Mouse (Mus musculus) cerebellum, adult 11-12 months (tissue): ENCODE measurements around the gene Smim4.
A peak's percentile ranks its signal among the peaks of the same experiment; 100 is the strongest.

Experiments
- DNase-seq: peaks from one replicate; pipeline ENCODE4 v3.0.0; 2022

Smim4 gene

DNA sequence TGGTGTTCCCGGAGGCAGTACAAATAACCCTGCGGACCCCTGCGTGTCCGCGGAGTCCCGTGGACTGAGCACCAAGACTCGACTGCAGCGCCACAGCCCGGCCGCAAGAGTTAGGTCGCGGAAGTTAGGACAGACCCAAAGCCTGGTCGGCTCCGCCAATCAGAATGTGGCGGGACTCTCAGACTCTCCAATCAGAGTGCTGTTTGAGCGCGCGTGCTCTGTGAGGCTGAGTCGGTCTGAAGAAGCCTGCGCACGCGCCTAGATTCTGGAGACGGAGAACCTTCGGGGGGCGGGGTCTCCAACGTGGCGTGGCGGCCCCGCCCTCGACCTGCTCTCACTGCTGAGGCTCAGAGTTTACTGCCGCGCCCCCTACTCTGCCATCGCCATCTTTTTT lies at the start of gene Smim4:
Gene Smim4 (minus strand): TSS at position 131 of the 394 bp plus-strand sequence.
- peak; percentile 97 for DNase-seq

DNA sequence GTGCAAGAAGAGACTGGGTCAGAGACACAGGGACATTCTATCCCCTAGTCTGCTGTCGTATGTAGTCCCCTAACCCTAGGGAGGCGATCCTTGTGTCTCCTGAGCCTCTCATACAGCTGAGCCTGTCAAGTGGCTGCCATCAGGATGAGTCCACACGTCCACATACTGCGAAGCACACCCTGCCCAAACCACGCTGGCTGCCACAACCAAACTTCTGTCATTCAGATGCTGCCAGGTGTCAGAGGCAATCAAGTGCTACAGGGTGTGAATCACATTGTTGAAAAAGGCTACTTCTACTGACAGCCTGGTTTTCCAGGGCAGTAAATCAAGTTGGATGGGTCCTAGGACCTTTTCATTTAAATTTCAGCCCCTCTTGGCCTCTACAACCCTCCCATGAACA lies 49.0 kb upstream of the Smim4 start:
- no peak for DNase-seq

DNA sequence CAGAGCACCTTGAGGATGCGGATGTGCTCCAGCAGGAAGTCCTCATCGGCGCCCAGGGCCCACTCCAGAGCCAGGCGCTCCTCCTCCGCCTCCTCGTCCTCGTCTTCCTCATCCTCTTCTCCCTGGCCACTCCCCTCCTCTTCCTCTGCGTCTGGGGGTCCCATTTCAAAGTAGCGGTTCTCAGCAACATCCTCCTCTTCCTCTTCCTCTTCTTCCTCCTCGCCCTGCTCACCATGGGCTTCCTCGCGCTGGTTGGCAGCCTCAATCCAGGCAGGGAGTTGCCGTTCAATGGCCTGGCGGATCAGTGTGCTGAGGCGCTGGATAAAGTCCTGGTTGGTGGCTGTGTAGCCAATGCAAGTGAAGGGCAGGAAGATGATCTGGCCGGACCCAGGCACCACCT lies 48.5 kb upstream of the Smim4 start:
- no peak for DNase-seq

DNA sequence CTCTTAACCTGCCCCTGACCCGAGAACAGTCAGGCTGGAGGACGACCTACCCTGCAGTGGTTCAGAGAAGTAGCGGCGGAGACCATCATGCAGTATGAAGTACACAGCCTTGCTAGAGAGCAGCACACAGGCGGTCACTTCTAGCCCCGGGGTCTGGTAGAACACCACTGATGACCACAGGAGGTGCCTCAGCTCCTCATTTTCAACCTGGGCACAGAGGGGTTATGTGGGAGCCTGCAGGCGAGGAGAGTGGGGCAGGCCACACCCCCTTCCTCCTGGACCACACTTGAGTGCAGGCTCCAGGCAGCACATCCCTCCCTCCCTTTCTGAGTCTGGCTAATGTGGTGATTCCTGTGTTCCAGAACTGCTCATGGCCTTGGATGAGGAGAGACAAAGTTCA lies 44.8 kb upstream of the Smim4 start:
- no peak for DNase-seq

DNA sequence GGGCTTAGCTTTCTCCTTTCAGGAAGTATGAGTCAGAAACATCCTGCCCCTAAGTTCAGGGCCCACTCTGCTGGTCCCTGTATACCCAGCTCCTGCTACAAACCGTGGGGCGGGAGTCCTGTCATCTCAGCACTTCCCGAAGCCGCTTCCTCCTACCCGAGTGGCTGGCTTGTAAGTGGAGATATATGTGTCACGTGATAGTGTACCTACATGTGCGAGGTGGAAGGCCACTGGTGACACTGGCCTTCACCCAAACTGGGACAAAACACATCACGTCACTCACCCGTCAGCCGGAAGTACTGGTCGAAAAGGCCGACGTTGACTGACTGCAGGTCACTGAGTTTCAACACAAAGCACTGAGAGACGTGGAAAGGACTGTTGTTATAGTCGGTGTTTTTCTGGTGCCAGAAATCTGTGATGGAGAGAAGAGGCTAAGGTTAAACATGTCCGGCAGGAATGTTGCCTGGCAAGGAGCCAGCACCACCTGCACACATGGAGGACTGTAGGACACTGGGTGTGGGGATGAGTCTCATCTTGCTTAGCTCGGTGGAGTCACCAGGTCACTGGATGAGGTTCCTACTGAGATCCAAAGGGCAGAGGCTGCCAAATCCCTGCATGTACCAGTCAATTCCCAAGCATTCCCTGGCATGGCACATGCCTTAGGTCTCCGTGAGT lies 44.2 kb upstream of the Smim4 start:
- peak; percentile 77 for DNase-seq

DNA sequence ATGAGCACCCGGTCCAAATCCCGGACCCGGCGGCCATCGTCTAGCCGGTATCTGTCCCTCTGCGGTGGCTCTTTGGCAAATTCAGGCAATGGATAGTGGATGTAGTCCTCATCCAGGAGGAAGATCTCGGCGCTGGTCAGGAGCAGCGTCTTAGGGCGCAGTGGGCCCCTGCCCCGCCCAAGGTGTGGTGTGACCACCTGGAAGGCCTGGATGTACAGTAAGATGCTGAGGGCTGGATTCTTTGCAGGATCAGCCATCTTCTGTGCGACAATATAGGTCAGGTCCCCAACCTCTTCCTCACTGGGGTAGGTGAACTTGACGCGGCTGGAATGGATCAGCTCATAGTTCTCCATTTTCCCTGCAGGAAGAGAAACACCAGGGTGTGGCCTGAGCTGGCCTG lies 43.1 kb upstream of the Smim4 start:
- DNase-seq, result no peak

DNA sequence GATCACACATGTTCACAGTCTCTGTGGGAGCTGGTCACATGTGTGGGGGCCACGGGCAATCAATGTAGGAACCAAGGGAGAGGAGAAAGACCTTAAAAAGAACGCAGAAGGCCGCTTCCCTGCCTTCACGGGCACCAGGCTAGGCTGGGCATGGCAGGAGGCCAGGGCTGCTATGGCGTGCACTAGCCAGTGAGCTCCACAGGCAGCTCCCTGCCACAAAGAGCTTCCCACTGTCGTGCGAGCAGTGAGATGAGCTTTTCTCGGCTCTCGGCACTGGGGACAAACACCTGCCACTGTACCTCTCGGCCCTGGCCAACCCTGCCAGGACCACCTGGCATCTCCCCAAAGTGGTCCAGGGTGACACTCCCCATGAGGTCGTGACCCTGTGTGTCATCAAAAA lies 42.6 kb upstream of the Smim4 start:
- DNase-seq, result peak; percentile 72

DNA sequence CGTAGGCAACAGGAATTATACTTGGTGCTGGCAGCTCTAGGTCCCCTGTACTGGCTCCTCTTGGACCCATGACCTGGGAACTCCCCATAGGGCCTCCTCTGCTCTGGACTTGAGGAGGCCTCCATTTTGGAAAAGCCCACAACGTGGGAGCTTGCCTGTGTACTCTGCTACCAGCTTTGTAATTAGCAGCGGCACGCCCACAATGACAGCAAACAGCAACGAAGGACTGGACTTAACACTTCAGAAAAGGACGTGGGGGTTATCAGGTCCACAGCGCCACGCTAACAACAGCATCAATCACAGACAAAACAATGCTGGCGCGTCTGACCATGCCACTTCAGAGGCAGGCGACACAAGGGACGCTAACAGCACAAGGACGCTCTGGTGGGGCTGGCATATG lies 42.2 kb upstream of the Smim4 start:
- no peak for DNase-seq

DNA sequence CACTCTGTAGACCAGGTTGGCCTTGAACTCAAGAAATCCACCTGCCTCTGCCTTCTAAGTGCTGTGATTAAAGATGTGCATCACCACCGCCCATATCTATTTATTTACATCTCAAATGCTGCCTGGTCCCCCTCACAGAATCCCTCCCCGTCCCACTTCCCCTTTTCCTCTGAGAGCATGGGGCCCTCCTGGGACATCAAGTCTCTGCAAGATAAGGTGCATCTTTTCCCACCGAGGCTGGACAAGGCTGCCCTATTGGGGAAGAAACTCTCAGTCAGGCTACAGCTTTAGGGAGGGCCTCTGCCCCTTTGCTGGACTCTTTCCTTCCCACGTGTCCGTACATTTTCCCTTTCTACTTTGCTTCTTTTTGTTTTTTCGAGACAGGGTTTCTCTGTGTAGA lies 40.8 kb upstream of the Smim4 start:
- DNase-seq, result no peak

DNA sequence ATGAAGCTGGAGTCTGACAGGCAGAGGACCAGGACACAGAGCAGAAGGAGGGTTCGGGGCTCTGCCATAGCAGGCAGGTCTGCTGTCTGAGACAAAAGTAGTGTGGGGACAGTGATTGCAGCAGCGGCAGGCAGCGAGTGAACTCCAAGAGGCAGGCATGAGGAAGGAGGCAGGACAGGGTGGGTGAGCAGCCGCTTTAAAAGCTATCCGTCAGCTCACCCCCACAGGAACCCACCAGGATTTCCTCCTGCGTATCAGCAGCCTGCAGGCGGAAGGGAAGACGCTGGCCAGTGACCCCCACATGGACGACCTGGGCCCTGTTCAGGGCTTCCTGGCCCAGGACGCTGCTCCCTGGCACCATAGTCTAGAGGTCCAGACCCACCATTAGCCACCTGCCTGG lies 39.7 kb upstream of the Smim4 start, which contains the start of gene Stab1:
Gene Stab1 (minus strand): TSS at position 217 of the 400 bp plus-strand sequence.
- DNase-seq, result no peak

DNA sequence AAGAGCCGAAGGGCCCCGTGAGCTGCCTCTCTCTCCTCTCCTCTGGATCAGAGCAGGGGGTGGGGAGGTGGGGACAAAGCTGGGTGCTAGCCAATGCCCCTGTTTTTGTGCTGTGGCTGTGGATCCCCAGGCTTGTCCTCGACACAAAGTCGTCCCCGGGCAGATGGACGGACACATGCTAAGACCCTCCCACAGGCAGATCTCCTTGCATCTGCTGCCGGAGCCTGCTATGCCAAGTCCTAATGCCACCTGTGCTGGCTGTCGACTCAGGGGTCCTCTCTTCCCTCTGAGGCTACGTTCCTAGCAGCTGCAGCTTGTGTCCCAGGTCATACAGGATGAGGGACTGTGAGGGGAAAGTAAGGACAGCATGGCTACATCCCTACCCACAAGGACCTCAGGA lies 38.1 kb upstream of the Smim4 start:
- DNase-seq, result peak; percentile 49

DNA sequence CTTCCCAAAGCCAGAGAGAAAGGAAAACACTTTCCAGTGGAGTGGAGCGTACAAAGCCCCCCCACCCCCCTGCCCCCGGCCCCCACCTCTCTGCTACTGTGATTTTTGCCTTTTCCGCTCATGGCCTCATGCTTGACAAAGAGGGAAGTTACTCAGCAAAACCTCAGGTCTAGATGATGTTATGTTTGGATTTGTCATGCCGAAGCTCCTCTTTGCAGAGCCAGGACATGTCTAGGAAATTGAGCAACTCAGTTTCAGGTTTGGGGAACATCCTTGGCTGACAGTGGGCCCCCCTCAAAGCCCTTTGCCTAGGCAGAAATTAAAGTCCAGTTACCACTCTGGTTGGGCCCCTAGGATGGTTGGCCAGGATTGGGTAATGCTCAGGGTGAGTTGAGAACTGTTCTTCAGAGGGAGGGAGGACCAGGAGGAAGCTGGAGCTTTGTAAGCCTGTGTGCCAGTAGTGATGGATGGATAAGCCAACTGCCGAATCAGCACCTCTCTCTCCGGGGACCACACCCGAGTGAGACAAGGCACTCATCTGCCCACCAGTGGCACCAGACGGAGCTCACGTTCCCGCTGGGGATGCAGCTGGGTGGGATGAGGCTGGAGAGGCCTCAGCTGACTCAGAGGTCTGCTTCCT lies 37.4 kb upstream of the Smim4 start:
- DNase-seq, result no peak

DNA sequence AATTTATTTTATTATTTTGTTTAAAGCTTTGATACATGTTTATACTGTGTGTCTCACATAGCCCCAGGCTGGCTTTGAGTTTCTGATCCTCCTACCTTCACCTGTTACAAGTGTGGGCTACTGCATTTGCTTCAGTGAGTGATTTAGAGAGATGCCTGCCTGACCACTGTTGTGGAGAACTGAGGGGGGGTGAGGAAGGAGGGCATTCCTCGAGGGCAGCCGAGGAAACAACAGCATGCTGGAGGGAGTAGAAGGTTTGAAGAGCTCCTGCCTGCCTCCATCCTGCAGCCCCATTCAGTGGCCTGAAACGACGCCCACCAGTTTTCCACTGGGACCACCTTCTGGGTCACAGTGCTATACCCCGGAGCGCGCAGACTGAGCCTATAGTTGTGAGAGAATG lies 36.7 kb upstream of the Smim4 start:
- no peak for DNase-seq

DNA sequence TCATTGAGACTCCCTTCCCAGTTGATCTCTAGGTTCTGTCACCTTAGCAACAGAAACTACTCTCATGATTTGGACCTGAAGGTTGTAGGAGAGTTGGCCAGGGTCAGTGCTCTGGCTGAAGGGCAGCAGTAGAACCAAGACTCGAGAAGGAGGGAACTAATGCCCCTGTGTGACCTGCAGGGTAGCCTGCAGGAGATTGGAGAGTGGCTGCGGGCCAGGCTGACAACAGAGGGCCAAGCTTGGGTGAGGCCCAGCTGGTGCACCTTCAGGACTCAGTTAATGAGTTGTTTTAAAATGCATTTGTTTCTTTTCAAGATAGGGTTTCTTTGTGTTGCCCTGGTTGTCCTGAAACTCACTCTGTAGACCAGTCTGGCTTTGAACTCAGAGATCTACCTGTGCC lies 36.3 kb upstream of the Smim4 start:
- DNase-seq, result peak; percentile 58

DNA sequence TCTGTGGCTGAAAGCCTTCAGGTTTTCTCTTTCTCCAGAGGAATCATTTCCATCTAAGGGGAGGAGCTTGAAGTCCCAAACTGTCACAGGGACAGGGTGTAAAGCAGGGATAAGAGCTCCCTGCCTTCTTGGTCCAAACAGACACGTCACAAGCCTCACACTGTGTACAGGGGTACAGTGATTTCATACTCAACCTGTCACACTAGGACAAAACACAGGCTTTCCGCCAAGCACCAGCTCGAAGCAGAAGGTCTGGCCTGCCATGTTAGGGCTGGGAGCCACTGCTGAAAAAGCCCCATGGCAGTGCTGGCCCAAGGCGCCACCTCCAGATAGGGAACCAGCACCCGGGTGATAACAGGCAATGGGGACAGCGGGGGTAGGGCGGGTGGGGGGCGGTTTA lies 35.3 kb upstream of the Smim4 start:
- peak; percentile 88 for DNase-seq

DNA sequence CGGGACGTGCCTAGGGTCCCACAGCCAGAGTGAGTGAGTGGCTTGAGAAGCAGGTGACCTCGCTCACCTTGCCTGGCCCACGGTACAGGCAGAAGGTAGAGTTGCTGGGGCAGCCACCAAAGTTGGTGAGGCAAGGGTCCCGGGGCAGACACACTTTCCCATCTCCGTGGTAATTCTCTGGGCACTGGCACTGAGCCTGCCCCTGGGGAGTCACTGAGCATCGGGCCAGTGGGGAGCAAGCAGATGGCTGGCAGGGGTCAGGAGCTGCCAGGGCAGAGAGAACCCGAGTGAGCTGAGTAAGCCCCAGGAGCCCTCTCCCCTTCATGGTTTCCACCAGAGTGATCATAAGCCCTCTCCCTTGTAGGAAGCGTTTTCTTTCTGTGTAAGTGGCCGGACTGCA lies 32.9 kb upstream of the Smim4 start:
- no peak for DNase-seq

DNA sequence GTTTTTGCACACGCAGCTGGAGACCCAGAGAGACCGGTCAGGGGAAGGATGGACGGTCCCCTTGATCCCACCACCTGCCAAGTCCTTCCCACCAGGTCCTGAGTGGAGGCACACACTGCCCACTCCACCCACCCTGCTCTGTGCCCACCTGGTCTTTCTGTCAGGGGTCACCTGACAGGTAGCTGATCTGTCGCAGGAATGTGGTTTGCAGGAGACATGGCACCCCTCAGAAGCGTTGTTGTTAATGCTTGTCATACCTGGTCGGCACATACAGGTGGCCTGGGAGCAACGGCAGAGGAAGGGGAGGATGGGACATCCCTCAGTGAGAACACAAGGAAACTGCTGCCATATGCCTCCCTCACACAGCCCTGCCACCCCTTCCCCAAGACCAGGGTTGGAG lies 32.4 kb upstream of the Smim4 start:
- DNase-seq, result no peak

DNA sequence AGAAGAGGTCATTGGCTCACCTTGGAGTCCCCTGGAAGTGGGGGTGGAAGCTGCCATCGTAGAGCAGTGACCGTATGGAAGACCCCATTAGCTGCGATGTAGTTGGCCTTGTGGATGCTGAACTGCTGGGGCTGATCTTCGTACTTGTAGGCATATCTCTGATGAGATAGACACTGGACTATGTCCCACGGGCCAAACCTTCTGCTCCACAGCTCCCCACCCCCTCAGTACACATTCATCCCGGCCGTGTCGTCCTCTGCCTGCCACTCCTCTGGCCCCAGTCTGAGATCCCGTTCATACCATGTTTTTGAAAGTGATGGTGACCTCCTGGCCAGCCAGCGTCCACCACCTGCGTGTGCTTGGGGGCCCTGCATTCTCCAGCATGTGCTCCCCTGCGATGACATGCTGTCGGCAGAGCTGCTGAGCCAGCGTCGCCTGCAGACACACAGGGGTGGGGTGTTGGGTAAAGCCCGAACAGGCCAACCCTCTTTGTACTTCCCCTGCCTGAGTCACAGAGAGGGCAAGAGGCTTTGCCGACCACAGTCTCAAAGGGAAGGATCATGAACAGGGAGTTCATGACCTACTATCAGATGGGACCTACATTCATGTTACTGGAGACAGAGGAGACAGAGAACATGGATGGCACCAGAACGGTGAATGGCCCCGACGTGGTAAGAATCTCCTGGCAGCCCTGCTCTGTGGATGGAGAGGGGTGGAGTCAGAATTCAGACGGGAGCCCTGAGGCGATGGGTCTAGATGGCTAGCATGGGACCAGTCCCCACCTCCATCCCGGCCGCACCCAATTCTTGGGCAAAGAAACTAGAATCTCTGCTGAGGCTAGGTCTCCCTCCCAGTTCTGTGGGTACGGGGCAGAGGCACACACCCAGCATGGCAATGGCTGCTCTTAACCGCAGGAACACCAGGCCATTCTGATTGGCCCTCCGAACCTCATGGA lies 31.7 kb upstream of the Smim4 start:
- DNase-seq, result no peak

DNA sequence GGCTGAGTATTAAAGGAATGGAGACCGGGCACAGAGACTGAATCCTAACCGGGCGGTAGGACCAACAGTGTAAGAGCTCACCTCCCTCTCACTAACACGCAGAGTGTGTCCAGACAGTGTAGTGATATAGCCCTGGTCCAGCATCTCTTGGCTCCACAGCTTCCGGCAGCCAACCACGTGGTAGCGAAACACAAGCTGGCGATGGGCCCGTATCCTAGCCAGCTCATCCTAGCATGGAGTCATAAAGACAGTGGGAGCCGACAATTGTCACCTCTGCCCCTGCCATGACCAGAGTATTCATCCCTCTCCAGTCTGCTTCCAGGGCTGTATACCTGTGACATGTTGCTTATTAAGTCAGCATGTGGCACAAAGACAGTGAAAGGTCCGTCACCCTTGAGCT lies 16.9 kb upstream of the Smim4 start:
- DNase-seq, result no peak

DNA sequence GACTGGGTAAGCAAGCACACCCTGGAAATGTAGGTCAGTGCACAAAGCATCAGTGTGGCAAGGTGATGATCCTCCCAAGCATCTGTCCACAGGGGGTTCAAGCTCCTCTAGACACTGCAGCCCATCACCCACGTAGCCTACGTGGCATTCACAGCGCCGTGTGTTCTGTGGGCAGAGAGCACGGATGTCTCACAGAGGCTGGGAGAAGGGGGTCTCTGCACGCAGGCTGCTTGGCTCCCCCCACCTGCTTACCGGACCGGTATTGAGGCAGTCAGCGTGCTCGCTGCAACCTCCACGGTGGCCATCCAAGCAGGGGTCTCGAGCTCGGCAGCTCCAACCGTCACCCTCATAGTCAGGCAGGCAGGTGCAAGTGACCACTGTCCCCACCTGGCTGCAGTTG lies 12.3 kb upstream of the Smim4 start:
- peak; percentile 14 for DNase-seq

DNA sequence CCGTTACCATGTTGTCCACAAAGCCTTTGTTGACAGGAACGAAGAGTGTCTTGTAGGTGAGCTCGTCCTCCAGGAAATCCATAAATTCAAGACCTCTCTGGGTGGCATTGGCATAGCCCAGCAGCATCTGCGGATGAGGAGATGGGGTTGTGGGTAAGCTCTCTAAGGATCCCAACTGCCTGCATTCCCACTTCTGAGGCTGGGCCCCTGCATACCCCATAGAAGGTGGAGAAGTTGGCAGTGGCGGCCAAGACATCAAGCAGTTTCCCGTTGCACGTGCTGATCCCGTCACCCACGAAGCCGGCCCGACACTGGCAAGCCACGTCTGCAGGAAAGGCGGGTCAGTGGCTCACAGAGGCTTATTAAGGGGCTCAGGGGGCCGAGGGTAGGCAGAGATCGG lies 11.4 kb upstream of the Smim4 start:
- DNase-seq, result peak; percentile 12

DNA sequence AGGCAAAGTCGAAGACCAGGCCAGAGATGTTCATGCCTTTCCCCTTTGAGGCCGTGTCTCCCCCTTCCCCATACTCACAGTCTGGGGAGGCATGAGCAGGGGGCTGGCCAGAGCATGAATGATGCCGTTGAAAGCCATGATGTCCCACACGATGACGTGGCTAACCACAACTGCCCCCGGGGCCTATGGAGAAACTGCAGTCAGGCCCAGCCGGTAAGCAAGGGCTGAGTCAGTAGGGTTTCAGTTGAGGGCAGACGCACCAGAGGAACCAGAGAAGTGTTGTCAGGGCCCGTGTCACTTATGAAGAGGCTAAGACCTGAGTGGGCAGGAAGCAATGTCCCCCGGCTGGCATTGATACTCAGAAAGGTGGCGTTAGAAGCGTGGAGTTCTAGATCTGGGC lies 10.9 kb upstream of the Smim4 start:
- peak; percentile 14 for DNase-seq

DNA sequence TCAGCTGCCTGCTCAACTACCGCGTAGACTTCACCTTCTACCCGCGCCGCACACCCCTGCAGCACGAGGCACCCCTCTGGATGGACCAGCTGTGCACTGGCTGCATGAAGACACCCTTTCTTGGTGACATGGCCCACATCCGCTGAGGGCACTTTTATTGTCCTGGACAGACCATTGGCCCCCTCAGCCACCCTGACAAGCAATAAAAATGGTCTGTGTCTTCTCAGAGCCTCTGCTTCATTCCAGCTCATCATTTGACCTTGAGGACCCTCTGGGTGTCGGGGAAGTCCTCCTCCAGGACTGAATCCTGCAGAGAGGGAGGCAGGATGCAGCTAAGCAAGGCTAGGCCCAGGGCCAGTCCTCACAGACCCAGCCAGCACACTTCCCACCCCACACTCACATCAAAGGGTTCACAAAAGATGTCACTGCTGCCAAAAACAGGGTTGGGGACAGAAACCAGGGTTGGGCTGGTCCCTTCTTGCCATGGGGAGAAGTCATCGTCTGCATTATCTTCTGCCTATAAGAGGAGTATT lies 10.2 kb upstream of the Smim4 start:
- DNase-seq, result no peak
